Mouse (Mus musculus) fibroblast of lung, adult 2 months (primary cell): ENCODE results near the gene Gpr179.

ENCODE experiments used
- DNase-seq: peaks from one replicate; pipeline ENCODE4 v3.0.0-alpha.2; 2011; ENCODE audit warnings: low read depth

Gene Gpr179

GRCm38 (mm10) chr11:97285852-97286775 is 65.8 kb downstream of the Gpr179 start:
- no peak for DNase-seq

- no peak for DNase-seq
Measured at GRCm38 (mm10) chr11:97284854-97285253, 67.0 kb downstream of the Gpr179 start.

- DNase-seq: no peak
Measured at GRCm38 (mm10) chr11:97282179-97282578, 69.7 kb downstream of the Gpr179 start.
